Mouse (Mus musculus) kidney, adult 2 months (tissue): ENCODE measurements around the gene Pik3c2g. TPM values are rescaled to one million over a fixed set of nuclear protein-coding genes. Genes with fewer than 3 reads are reported as not detected.

Source experiments
- DNase-seq: peaks from one replicate; pipeline ENCODE4 v3.0.0; 2021
- H3K27ac ChIP-seq: fragments of 200-500 bp; 2 replicates; pipeline ENCODE4 v1.5.1; 2012; ENCODE audit warnings: low read depth, low read length, control low read depth, inconsistent platforms; ENCODE audit not compliant: insufficient read depth
- H3K27me3 ChIP-seq: fragments of 200-500 bp; replicated peaks from 2 replicates; pipeline ENCODE4 v1.6.1; 2012; ENCODE audit warnings: mild to moderate bottlenecking, moderate library complexity, low read length, inconsistent platforms; ENCODE audit not compliant: control insufficient read depth, insufficient read depth
- H3K36me3 ChIP-seq: fragments of 200-500 bp; 2 replicates; pipeline ENCODE4 v1.6.1; 2012; ENCODE audit warnings: mild to moderate bottlenecking, moderate library complexity, low read length, inconsistent platforms; ENCODE audit not compliant: control insufficient read depth, insufficient read depth
- H3K4me1 ChIP-seq: fragments of 200-500 bp; 2 replicates; pipeline ENCODE4 v1.6.1; 2011; ENCODE audit warnings: low read length; ENCODE audit not compliant: control insufficient read depth, insufficient read depth
- H3K4me3 ChIP-seq: fragments of 200-500 bp; 2 replicates; pipeline ENCODE4 v1.5.1; 2011; ENCODE audit warnings: mild to moderate bottlenecking, low read depth, low read length, control low read depth; ENCODE audit not compliant: insufficient read depth
- CTCF ChIP-seq: fragments of 200-500 bp; conservative IDR thresholded peaks from 2 replicates; pipeline ENCODE4 v1.5.1; 2011; ENCODE audit warnings: low read depth, mild to moderate bottlenecking, control low read depth, low read length, moderate library complexity, mixed read lengths; ENCODE audit not compliant: insufficient read depth, insufficient read length
- POLR2A ChIP-seq: fragments of 200-500 bp; IDR thresholded peaks from one replicate; pipeline ENCODE4 v1.6.1; 2011; ENCODE audit warnings: low read depth, low read length, control low read depth
- WGBS: fragments of 180-500 bp; shearing (Covaris S2); methylation state at CpG from one replicate; pipeline ENCODE4 v1.1.7; 2018; 5-methylcytosine and 5-hydroxymethylcytosine counted together
- polyA plus RNA-seq: library from polyadenylated mRNA; depleted of rRNA; stranded (reverse); fragments of >200 nt; gene quantifications from 2 replicates; pipeline ENCODE4 v1.2.3, GENCODE M21; 2012

Gene Pik3c2g
- polyA plus RNA-seq, 1 experiment: 11.8 TPM

DNA sequence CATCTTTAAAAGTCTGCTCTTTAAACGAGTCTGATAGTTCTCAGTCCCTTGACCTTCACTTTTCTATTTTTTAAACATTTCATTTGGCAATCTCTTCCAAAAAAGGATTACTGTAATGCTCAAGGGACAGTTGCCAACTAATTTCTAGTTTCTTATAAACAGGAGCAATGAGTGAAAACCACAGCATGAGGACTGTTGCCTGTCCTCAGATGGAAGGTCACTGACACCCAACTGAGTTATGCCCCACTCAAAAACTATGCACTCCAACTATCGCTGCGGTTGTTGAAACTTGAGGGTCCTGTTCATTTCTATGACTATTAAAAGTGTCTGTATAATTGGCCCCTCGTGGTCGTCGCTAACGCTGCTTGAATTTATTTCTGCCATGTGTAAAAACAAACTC, 252.9 kb downstream of the Pik3c2g start:
- peak; percentile 9 for DNase-seq
- H3K4me1 ChIP-seq: no peaks in the 10 kb centered on the region
- WGBS: 69% methylated on average over 7 of the region's 7 CpGs
- no peaks in the 10 kb centered on the region for H3K36me3 ChIP-seq
- H3K4me3 ChIP-seq: no peak overlapping the region
- no peak for TF ChIP-seq CTCF
- TF ChIP-seq POLR2A: no peak
- H3K27me3 ChIP-seq: no peaks in the 10 kb centered on the region
- no peak overlapping the region for H3K27ac ChIP-seq

DNA sequence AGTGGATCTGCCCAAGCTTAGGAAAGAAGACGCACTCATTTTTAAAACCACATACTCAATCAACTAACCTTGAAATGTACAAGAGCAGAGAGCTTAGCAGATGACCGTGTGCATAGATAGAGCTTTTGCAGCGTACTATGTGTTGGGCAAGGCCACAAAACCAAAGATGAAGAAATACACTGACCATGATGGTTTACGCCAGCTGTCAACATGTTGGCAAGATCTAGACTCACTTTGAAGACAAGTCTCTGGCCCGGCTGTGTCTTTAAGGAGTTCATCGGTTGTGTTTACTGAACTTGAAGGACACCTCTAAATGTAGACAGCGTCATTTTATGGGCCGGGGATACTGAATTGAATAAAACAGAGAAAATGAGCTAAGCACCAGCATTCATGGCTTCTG, 254.3 kb downstream of the Pik3c2g start:
- Histone ChIP-seq H3K36me3 (no peaks in the 10 kb centered on the region), H3K27me3 (no peaks in the 10 kb centered on the region), H3K27ac (no peak overlapping the region), H3K4me3 (no peak overlapping the region), H3K4me1 (no peaks in the 10 kb centered on the region)
- 95% methylated on average over 8 of the region's 8 CpGs for WGBS
- DNase-seq: no peak
- TF ChIP-seq POLR2A: no peak
- TF ChIP-seq CTCF: no peak

- TF ChIP-seq POLR2A: no peak
- no peak for TF ChIP-seq CTCF
- H3K4me3 ChIP-seq: no peak overlapping the region
- H3K27ac ChIP-seq: no peak overlapping the region
- no peaks in the 10 kb centered on the region for H3K27me3 ChIP-seq
- no peaks in the 10 kb centered on the region for H3K4me1 ChIP-seq
- no peak for DNase-seq
- 89% methylated on average over 1 of the region's 1 CpGs for WGBS
- H3K36me3 ChIP-seq: no peaks in the 10 kb centered on the region
These were observed 255.6 kb downstream of the Pik3c2g start for GRCm38 (mm10) chr6:139842626-139843025.

DNA sequence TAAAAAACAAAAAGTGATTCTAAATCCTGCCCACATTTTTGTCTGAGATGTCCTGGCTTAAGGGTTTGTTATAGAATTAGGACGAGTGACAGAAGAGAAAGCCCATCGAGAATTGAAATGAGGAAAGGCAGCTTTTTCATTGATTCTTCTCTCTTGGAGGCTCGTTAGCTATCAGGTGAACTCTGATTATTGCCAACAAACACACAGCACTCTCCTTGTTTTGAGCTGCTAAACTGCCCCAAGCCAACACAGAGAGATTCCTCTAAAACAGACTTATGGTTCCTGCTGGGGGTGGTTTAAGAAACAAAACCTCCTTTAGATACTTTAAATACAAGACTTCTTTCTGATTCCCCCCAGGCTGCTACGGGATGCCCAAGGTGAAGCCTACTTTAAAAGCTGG, 256.5 kb downstream of the Pik3c2g start:
- no peak for DNase-seq
- TF ChIP-seq POLR2A: no peak
- no peak for TF ChIP-seq CTCF
- WGBS: 88% methylated on average over 4 of the region's 4 CpGs
- Histone ChIP-seq H3K27ac (no peak overlapping the region), H3K27me3 (no peaks in the 10 kb centered on the region), H3K36me3 (no peaks in the 10 kb centered on the region), H3K4me1 (no peaks in the 10 kb centered on the region), H3K4me3 (no peak overlapping the region)

DNA sequence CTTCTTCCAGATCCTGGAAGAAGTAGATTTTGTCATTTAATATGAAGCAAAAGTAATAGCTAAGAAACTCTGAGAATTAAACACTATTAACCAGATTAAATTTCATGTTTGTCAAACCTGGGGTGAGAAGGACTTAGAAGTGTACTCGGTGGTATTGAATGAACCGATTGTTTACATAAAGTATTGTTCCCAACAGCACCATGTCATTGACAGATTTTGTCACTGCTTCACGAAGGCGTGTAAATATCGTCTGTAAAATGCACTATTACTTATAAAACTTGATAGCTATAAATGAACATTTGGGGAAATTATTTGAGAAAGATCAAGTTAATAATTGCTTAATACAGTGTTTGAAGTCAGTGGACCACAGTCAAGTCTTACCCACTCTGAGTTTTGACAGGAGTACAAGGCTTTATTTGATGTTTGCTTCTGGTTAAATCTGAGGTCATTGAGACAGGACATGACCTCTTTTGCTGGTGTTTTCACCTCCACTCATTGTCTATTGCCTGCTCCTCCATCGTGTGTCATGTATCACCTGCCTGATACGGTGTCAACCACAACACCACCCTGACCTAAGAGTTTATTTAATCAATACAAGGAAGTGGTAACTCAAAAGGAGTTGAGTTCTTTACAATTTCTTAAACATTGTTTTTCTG, 260.0 kb downstream of the Pik3c2g start:
- no peaks in the 10 kb centered on the region for H3K36me3 ChIP-seq
- no peaks in the 10 kb centered on the region for H3K27me3 ChIP-seq
- H3K27ac ChIP-seq: no peak overlapping the region
- H3K4me3 ChIP-seq: no peak overlapping the region
- TF ChIP-seq POLR2A: no peak
- no peak for TF ChIP-seq CTCF
- DNase-seq: no peak
- H3K4me1 ChIP-seq: no peaks in the 10 kb centered on the region
- WGBS: 61% methylated on average over 7 of the region's 7 CpGs

DNA sequence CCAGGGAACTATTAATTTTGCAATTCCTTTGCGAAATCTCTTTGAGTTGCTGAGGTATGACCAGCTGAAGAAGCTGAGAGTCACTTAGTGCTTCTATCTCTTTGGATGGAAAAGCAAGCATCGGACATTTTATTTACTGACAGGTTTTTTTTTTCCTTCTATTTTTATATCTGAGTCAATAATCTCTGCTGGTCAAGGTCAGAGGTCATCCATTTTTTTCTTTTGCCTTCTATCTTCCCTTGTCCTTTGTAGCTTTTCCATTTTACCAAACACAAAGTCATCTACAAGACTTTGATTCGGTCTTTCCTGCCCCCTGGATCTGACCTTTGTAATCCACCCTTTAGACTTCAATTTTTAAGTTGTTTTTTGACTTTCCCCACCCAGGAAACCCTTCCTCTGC, 262.9 kb downstream of the Pik3c2g start:
- Histone ChIP-seq H3K4me1 (no peaks in the 10 kb centered on the region), H3K36me3 (no peaks in the 10 kb centered on the region), H3K27ac (no peak overlapping the region), H3K4me3 (no peak overlapping the region), H3K27me3 (no peaks in the 10 kb centered on the region)
- TF ChIP-seq POLR2A: no peak
- TF ChIP-seq CTCF: no peak
- DNase-seq: no peak
- WGBS: 60% methylated on average over 3 of the region's 3 CpGs

DNA sequence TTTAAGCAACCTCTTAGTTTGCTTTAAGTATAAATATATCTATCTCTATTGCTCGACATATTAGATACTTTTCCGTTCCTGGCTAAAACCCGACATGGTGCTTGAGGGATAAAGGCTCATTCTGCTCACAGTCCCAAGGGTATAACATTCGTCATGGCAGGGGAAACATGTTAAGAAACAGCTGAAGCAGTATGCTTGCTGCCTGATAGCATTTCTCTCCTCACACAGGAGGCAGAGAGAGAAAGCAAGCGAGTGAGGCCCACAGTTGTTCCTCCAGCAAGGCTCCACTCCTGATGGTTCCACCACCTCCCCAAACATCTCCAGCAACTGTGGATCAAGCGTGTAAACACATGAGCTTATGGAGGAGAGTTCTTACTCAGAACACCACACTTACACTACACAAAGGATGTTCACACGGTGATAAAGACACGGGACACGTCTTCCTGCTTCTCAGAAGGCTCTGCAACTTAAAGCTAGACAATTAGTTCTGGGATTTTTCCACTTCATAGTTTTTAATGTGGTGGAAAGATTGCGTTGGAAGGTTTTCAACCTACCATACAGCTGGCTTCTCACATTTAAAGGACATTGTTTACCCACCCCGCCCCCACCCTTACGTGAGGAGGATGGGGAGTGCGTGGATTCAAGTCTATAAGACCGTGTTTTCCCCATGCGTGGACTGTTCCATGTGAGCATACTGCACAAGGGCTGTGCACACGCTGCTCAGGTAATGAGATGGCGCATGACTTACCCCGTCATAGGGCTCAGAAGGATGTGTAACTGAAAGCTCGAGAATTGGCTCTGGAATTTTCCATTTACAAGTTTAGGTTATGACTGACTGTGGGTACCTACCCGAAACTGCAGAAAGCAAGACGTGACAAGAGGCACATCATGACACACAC, 264.9 kb downstream of the Pik3c2g start:
- 87% methylated on average over 21 of the region's 21 CpGs for WGBS
- no peak for DNase-seq
- H3K4me1 ChIP-seq: no peaks in the 10 kb centered on the region
- no peak overlapping the region for H3K27ac ChIP-seq
- TF ChIP-seq POLR2A: no peak
- no peak for TF ChIP-seq CTCF
- no peaks in the 10 kb centered on the region for H3K36me3 ChIP-seq
- no peak overlapping the region for H3K4me3 ChIP-seq
- H3K27me3 ChIP-seq: no peaks in the 10 kb centered on the region
